Mouse (Mus musculus) myocyte (in vitro differentiated cells): ENCODE results near the gene Nox4. TPM values are rescaled to one million over a fixed set of nuclear protein-coding genes. Genes with fewer than 3 reads are reported as not detected.

Source experiments
- H3K27me3 ChIP-seq: one replicate; pipeline ENCODE4 v1.6.1; 2011; ENCODE audit not compliant: control insufficient read depth, insufficient read depth, insufficient read length
- H3K36me3 ChIP-seq: one replicate; pipeline ENCODE4 v1.6.1; 2011; ENCODE audit not compliant: control insufficient read depth, insufficient read depth
- H3K4me2 ChIP-seq: one replicate; pipeline ENCODE4 v1.6.1; 2011; ENCODE audit warnings: low read depth, control low read depth
- H3K4me3 ChIP-seq: one replicate; pipeline ENCODE4 v1.5.1; 2011; ENCODE audit warnings: mild to moderate bottlenecking, control low read depth, moderate library complexity
- H3K79me2 ChIP-seq: one replicate; pipeline ENCODE4 v1.6.1; 2011; ENCODE audit not compliant: control insufficient read depth, insufficient read depth
- H3ac ChIP-seq: one replicate; pipeline ENCODE4 v1.6.1; 2011; ENCODE audit not compliant: control insufficient read depth, insufficient read length
- CEBPB ChIP-seq: IDR thresholded peaks from 2 replicates; pipeline ENCODE4 v1.6.1; 2011; ENCODE audit warnings: mild to moderate bottlenecking, moderate library complexity; ENCODE audit not compliant: poor library complexity, insufficient read depth, severe bottlenecking
- E2F4 ChIP-seq: IDR thresholded peaks from one replicate; pipeline ENCODE4 v1.6.1; 2011; ENCODE audit warnings: mild to moderate bottlenecking, control low read depth, moderate library complexity; ENCODE audit not compliant: insufficient read depth
- MAX ChIP-seq: IDR thresholded peaks from one replicate; pipeline ENCODE4 v1.6.1; 2011; ENCODE audit warnings: low read depth, mild to moderate bottlenecking, control low read depth
- MYOD1 ChIP-seq, 3 experiments: IDR thresholded peaks; one replicate each; pipeline ENCODE4 v1.6.1; 2011; ENCODE audit warnings: control low read depth in 2 of 3, low read depth in 2 of 3, mild to moderate bottlenecking in 2 of 3, moderate library complexity in 1 of 3; ENCODE audit not compliant: insufficient read length in 2 of 3, control insufficient read depth in 1 of 3
- MYOG ChIP-seq, 3 experiments: IDR thresholded peaks; one replicate each; pipeline ENCODE4 v1.6.1; 2011; ENCODE audit warnings: control low read depth in 2 of 3, low read depth in 2 of 3, mild to moderate bottlenecking in 2 of 3; ENCODE audit not compliant: insufficient read length in 2 of 3, control insufficient read depth in 1 of 3, insufficient read depth in 1 of 3
- POLR2A ChIP-seq: IDR thresholded peaks from one replicate; pipeline ENCODE4 v1.6.1; 2011; ENCODE audit warnings: low read depth, mild to moderate bottlenecking, control low read depth, moderate library complexity; ENCODE audit not compliant: insufficient read length
- POLR2AphosphoS2 ChIP-seq: IDR thresholded peaks from one replicate; pipeline ENCODE4 v1.6.1; 2011; ENCODE audit warnings: low read depth, control low read depth; ENCODE audit not compliant: insufficient read length
- SRF ChIP-seq: IDR thresholded peaks from one replicate; pipeline ENCODE4 v1.6.1; 2011; ENCODE audit warnings: low read depth; ENCODE audit not compliant: control insufficient read depth, insufficient read length
- TCF12 ChIP-seq: IDR thresholded peaks from one replicate; pipeline ENCODE4 v1.6.1; 2011; ENCODE audit warnings: mild to moderate bottlenecking, control low read depth; ENCODE audit not compliant: poor library complexity, insufficient read depth, severe bottlenecking
- TCF3 ChIP-seq: IDR thresholded peaks from one replicate; pipeline ENCODE4 v1.6.1; 2011; ENCODE audit warnings: low read depth, control low read depth; ENCODE audit not compliant: insufficient read length
- USF1 ChIP-seq: IDR thresholded peaks from one replicate; pipeline ENCODE4 v1.6.1; 2011; ENCODE audit warnings: low read depth, mild to moderate bottlenecking, control low read depth, moderate library complexity
- polyA plus RNA-seq: library from polyadenylated mRNA; unstranded; fragments of >200 nt; fragmentation: generic; extraction: Trizol; gene quantifications from one replicate; pipeline ENCODE4 v1.2.1, GENCODE M21; 2012; ENCODE audit warnings: missing spikeins

Nox4 gene
- polyA plus RNA-seq, 1 experiment: 0.98 TPM

DNA sequence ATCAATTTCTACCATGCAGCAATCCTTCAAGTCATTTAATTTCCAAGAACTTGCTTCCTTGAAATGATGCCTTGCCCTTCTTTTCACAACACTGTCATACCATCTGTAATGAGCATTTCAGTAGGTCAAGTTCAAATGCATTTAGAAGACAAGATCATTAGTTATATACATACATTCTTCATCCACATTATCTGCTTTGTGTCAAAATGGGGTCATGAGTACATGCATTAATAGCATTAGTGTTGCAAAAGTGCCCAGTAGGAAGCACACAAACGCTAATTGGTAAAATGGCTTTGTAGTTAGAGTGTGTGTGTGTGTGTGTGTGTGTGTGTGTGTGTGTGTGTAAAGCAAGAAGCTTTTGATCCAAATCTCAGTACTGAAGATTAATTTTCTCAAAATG, 167.4 kb downstream of the Nox4 start:
- H3K36me3 ChIP-seq: no peaks in the 10 kb centered on the region
- H3ac ChIP-seq: no peak overlapping the region
- H3K4me2 ChIP-seq: no peak overlapping the region
- H3K27me3 ChIP-seq: no peaks in the 10 kb centered on the region
- no peak overlapping the region for H3K4me3 ChIP-seq
- TF ChIP-seq E2F4 (no peak), POLR2AphosphoS2 (no peak), POLR2A (no peak), CEBPB (no peak), TCF12 (no peak), USF1 (no peak), TCF3 (no peak), MYOD1 (IDR thresholded peaks at IDR 0.05; ENCODE audit: control insufficient read depth in 1 of 3, insufficient read length in 2 of 3, low read depth in 2 of 3) (no peak), SRF (no peak), MYOG (IDR thresholded peaks at IDR 0.05; ENCODE audit: control insufficient read depth in 1 of 3, insufficient read depth in 1 of 3, insufficient read length in 2 of 3, low read depth in 2 of 3) (no peak), MAX (no peak)
- H3K79me2 ChIP-seq: no peaks in the 10 kb centered on the region

Other genes with a start within 250 kb of the Nox4 start
- not detected for gene Vmn2r79, start 250.0 kb upstream of the Nox4 start, polyA plus RNA-seq
- gene Tyr, start 247.4 kb downstream of the Nox4 start, polyA plus RNA-seq: not detected